Mouse (Mus musculus): ENCODE measurements around the gene Gm21996. TPM values are rescaled to one million over a fixed set of nuclear protein-coding genes. Genes with fewer than 3 reads are reported as not detected.

Gene Gm21996
- not detected in 2 replicates for polyA plus RNA-seq (2012; rRNA removed)

GRCm38 (mm10) chrY:89745432-89745831, at the start of gene Gm21996:
Gene Gm21996 (minus strand): TSS chrY:89745532.

All from stomach, adult 2 months (tissue).